Mouse (Mus musculus) kidney, adult 2 months (tissue): ENCODE data around the gene Ccdc33. TPM values are rescaled to one million over a fixed set of nuclear protein-coding genes. Genes with fewer than 3 reads are reported as not detected.

Source experiments
- DNase-seq: peaks from one replicate; pipeline ENCODE4 v3.0.0; 2021
- H3K27ac ChIP-seq: fragments of 200-500 bp; 2 replicates; pipeline ENCODE4 v1.5.1; 2012; ENCODE audit warnings: low read depth, low read length, control low read depth, inconsistent platforms; ENCODE audit not compliant: insufficient read depth
- H3K27me3 ChIP-seq: fragments of 200-500 bp; replicated peaks from 2 replicates; pipeline ENCODE4 v1.6.1; 2012; ENCODE audit warnings: mild to moderate bottlenecking, moderate library complexity, low read length, inconsistent platforms; ENCODE audit not compliant: control insufficient read depth, insufficient read depth
- H3K36me3 ChIP-seq: fragments of 200-500 bp; 2 replicates; pipeline ENCODE4 v1.6.1; 2012; ENCODE audit warnings: mild to moderate bottlenecking, moderate library complexity, low read length, inconsistent platforms; ENCODE audit not compliant: control insufficient read depth, insufficient read depth
- H3K4me1 ChIP-seq: fragments of 200-500 bp; 2 replicates; pipeline ENCODE4 v1.6.1; 2011; ENCODE audit warnings: low read length; ENCODE audit not compliant: control insufficient read depth, insufficient read depth
- H3K4me3 ChIP-seq: fragments of 200-500 bp; 2 replicates; pipeline ENCODE4 v1.5.1; 2011; ENCODE audit warnings: mild to moderate bottlenecking, low read depth, low read length, control low read depth; ENCODE audit not compliant: insufficient read depth
- CTCF ChIP-seq: fragments of 200-500 bp; conservative IDR thresholded peaks from 2 replicates; pipeline ENCODE4 v1.5.1; 2011; ENCODE audit warnings: low read depth, mild to moderate bottlenecking, control low read depth, low read length, moderate library complexity, mixed read lengths; ENCODE audit not compliant: insufficient read depth, insufficient read length
- POLR2A ChIP-seq: fragments of 200-500 bp; IDR thresholded peaks from one replicate; pipeline ENCODE4 v1.6.1; 2011; ENCODE audit warnings: low read depth, low read length, control low read depth
- WGBS: fragments of 180-500 bp; shearing (Covaris S2); methylation state at CpG from one replicate; pipeline ENCODE4 v1.1.7; 2018; 5-methylcytosine and 5-hydroxymethylcytosine counted together
- polyA plus RNA-seq: library from polyadenylated mRNA; depleted of rRNA; stranded (reverse); fragments of >200 nt; gene quantifications from 2 replicates; pipeline ENCODE4 v1.2.3, GENCODE M21; 2012

Ccdc33 gene
- polyA plus RNA-seq, 1 experiment: not detected

DNA sequence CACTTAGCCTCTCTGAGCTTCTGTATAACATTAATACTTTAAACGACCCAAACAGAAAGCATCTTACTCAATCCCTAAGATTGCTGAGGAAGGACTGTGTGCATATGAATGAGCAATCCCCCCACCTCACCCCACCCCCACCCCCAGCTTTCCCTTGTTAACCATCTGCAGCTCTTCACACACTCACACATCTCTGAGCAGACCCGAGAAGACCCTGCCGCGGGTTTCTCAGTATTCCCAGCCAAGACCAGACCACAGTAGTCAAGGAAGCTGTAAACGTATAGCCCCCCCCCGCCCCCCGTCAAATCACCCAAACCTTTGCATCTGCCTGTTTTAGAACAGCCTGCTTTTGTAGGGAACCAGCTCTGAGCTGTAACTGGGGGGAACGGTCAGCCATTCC lies 34.0 kb downstream of the Ccdc33 start:
- Histone ChIP-seq H3K36me3 (no peaks in the 10 kb centered on the region), H3K27ac (no peak overlapping the region), H3K4me1 (no peaks in the 10 kb centered on the region), H3K4me3 (no peak overlapping the region), H3K27me3 (no peaks in the 10 kb centered on the region; the same call in 1 of the 2 replicates)
- WGBS: 20% methylated on average over 8 of the region's 8 CpGs
- DNase-seq: no peak
- TF ChIP-seq CTCF (no peak), POLR2A (no peak)

DNA sequence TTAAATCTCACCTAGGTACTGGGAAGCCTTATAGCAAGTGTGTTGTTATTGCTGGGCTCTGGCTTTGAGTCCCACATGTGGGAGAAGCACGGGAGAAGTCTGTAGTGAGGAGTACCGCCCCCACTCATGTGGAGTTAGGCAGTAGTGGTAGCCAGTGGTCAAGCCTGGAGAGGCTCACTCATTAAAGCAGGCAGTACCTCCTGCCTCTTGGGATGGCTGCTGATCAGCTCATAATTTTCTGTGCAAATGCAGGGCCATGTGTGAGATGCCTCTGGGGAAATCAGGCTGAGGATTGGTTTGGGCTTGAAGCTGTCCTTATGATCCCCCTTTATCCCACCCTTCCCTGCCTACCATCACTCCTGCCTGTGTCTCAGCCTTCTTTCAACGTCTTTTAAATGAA lies 44.1 kb downstream of the Ccdc33 start:
- Histone ChIP-seq H3K36me3 (no peaks in the 10 kb centered on the region), H3K4me1 (no peaks in the 10 kb centered on the region), H3K27me3 (no peaks in the 10 kb centered on the region), H3K27ac (no peak overlapping the region), H3K4me3 (no peak overlapping the region)
- WGBS: 41% methylated on average over 3 of the region's 3 CpGs
- DNase-seq: no peak
- TF ChIP-seq CTCF: no peak
- TF ChIP-seq POLR2A: no peak

DNA sequence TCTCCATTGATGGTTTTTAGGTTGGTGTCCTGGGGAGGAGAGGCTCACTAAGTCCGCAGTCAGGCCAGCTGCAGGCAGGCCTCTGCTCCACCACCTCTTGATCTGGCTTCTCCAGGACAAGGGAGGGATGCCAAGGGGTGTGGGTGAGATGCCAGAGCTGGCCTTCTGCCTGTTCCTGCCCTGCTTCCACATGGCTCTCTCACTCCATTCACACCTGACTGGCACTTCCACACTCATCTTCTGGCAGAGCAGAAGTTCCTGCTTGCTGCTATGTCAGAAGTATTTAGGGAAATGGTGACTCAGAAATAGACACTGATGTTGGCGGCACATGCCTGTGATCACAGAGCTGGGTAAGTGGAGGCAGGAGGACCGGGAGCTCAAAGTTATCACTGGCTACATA lies 51.1 kb downstream of the Ccdc33 start:
- no peak for DNase-seq
- H3K27ac ChIP-seq: no peak overlapping the region
- H3K4me3 ChIP-seq: no peak overlapping the region
- H3K4me1 ChIP-seq: no peaks in the 10 kb centered on the region
- TF ChIP-seq POLR2A (no peak), CTCF (no peak)
- no peaks in the 10 kb centered on the region for H3K36me3 ChIP-seq
- WGBS: 86% methylated on average over 3 of the region's 3 CpGs
- H3K27me3 ChIP-seq: no peaks in the 10 kb centered on the region

DNA sequence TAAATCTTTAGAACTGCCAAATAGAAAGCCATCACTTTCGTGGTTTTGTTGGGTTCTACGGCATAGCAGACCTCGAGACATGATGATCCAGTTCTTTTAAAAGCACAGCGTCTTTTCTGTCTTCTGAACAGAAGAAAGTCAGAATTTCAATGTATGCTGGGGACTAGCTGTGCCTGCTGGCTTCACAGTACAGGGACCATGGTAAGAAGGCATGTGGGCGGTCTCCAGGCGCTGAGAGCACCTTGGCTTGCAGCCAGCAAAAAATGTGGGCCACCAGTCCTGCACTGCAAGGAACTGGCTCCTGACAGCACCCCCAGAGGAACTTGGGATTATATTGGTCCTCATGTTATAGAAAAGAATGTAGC lies 51.9 kb downstream of the Ccdc33 start:
- Histone ChIP-seq H3K4me3 (no peak overlapping the region), H3K27ac (no peak overlapping the region), H3K4me1 (no peaks in the 10 kb centered on the region), H3K27me3 (no peaks in the 10 kb centered on the region), H3K36me3 (no peaks in the 10 kb centered on the region)
- DNase-seq: no peak
- WGBS: 73% methylated on average over 6 of the region's 6 CpGs
- TF ChIP-seq POLR2A (no peak), CTCF (no peak)

DNA sequence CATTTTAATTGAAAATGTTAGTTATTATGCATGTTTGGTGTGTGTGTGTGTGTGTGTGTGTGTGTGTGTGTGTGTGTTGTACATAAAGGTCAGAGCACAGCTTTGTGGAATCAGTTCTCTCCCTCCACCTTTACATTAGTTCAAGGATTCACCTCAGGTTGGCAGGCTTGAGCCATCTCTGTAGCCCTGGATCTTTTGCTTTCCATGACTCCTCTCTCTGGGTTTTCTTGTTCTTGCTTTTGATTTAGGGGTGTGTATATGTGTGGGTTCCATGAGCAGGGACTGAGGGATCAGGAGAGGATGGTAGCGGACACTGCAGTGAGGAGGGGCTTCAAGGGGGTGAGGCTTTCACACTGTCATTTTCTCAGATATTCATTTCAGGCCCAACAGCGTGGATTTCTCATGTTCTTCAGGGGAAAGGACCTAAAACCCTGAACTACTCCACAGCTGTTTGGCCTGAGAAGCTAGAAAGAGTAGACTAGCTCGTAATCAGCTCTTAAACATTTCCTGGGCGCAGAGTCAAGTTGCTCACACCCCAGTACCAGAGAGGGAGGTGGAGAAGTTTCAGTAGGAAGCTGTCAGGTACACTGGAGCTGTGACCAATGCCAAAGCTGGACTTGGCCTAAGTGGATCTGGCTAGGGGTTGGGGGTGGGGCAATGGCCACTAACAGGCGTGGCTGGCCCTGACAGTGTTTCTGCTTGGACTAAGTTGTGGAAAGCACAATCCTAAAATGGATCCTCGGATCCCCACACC lies 52.5 kb downstream of the Ccdc33 start:
- H3K36me3 ChIP-seq: no peaks in the 10 kb centered on the region
- TF ChIP-seq CTCF (no peak), POLR2A (no peak)
- no peak overlapping the region for H3K4me3 ChIP-seq
- no peak overlapping the region for H3K27ac ChIP-seq
- H3K4me1 ChIP-seq: no peaks in the 10 kb centered on the region
- DNase-seq: no peak
- no peaks in the 10 kb centered on the region for H3K27me3 ChIP-seq
- WGBS: 78% methylated on average over 6 of the region's 6 CpGs

DNA sequence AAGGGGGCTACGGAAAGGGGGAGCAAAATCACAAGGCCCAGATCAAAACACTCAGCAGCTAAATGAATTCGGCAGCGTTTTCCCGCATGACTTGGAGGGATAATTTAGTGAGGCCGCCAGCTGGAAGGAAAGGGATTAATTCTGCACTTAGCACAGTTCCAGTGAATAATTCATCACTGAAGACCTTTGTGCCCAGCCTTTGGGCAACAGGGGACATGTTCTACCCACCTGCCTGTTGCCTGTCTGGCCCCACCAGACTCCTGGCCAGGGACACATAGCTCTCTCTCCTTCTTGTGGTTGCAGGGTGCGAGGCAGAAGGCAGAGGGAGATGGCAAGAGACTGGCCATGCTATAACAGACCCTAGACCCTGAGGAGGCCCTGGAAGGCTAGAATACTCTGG lies 53.1 kb downstream of the Ccdc33 start:
- H3K27me3 ChIP-seq: peaks cover 2% of the 10 kb centered on the region; the same call in 1 of the 2 replicates
- H3K4me3 ChIP-seq: no peak overlapping the region
- H3K4me1 ChIP-seq: no peaks in the 10 kb centered on the region
- H3K36me3 ChIP-seq: no peaks in the 10 kb centered on the region
- 35% methylated on average over 6 of the region's 6 CpGs for WGBS
- TF ChIP-seq POLR2A (no peak), CTCF (no peak)
- no peak overlapping the region for H3K27ac ChIP-seq
- DNase-seq: peak; percentile 23

DNA sequence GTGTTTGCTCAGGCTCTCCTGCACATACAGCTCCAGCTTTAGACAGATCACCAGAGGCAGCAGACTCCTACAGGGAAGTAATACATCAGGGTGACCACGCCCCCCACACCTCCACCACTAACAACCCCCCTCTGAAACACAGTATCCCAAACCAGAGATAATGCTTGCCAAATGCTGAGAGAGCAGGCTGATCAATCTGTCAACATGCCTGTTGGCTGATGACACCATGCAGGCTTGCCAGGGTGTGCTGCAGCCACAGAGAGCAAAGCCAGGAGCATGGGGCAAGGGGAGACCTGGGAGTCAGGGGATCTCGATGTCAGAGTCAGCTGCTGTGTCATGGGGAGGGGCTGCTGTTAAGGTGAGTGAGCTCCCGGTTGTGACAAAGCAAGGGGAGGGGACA lies 55.1 kb downstream of the Ccdc33 start, which contains the start of gene Stra6:
TSS of gene Stra6 (plus strand) at position 258 of the 400 bp plus-strand sequence.
- WGBS: 13% methylated on average over 3 of the region's 3 CpGs

More for the DNA sequence above, 55.1 kb downstream of the Ccdc33 start, which contains the start of gene Stra6:
- H3K4me1 ChIP-seq: no peaks in the 10 kb centered on the region
- TF ChIP-seq POLR2A (no peak), CTCF (no peak)
- H3K4me3 ChIP-seq: no peak within 1 kb of the TSS
- H3K27me3 ChIP-seq: peaks cover 2% of the 10 kb centered on the region; the same call in 1 of the 2 replicates
- no peak within 1 kb of the TSS for H3K27ac ChIP-seq
- H3K36me3 ChIP-seq: no peaks in the 10 kb centered on the region
- DNase-seq: no peak
